Mouse (Mus musculus) lung, postnatal 25 days (tissue): Measurements from ENCODE around the gene Eng.

ENCODE experiments used
- DNase-seq: peaks from one replicate; pipeline ENCODE4 v3.0.0; 2022; ENCODE audit warnings: low spot score

Eng gene

GRCm38 (mm10) chr2:32711301-32712056 is 65.1 kb downstream of the Eng start:
- no peak for DNase-seq

GRCm38 (mm10) chr2:32712108-32712551 is 65.7 kb downstream of the Eng start:
- DNase-seq: peak; percentile 67

GRCm38 (mm10) chr2:32712586-32712933 is 66.2 kb downstream of the Eng start:
- DNase-seq: peak; percentile 94

- peak; percentile 94 for DNase-seq
These were observed 66.8 kb downstream of the Eng start, which contains the start of gene Cdk9 for GRCm38 (mm10) chr2:32712934-32713817. Gene Cdk9 (minus strand): TSS chr2:32713076.

GRCm38 (mm10) chr2:32714117-32714986 is 68.0 kb downstream of the Eng start:
- no peak for DNase-seq

GRCm38 (mm10) chr2:32714987-32715425 is 68.6 kb downstream of the Eng start:
- peak; percentile 68 for DNase-seq

GRCm38 (mm10) chr2:32718761-32719160 is 72.4 kb downstream of the Eng start:
- DNase-seq: no peak

- no peak for DNase-seq
These were observed 73.7 kb downstream of the Eng start for GRCm38 (mm10) chr2:32720053-32720452.

- peak; percentile 44 for DNase-seq
These were observed 74.4 kb downstream of the Eng start, which contains the start of gene Sh2d3c for GRCm38 (mm10) chr2:32720681-32721229. Gene Sh2d3c (plus strand): TSS chr2:32721055.

GRCm38 (mm10) chr2:32722046-32722445 is 75.7 kb downstream of the Eng start:
- DNase-seq: no peak

GRCm38 (mm10) chr2:32722581-32722980 is 76.2 kb downstream of the Eng start:
- DNase-seq: no peak

GRCm38 (mm10) chr2:32724149-32724548 is 77.8 kb downstream of the Eng start:
- no peak for DNase-seq

- DNase-seq: no peak
These were observed 78.7 kb downstream of the Eng start for GRCm38 (mm10) chr2:32724832-32725790.

GRCm38 (mm10) chr2:32727435-32727834 is 81.0 kb downstream of the Eng start:
- peak; percentile 98 for DNase-seq

- peak; percentile 52 for DNase-seq
These were observed 82.1 kb downstream of the Eng start for GRCm38 (mm10) chr2:32728463-32728862.

- no peak for DNase-seq
These were observed 83.2 kb downstream of the Eng start for GRCm38 (mm10) chr2:32729547-32729946.

- DNase-seq: no peak
These were observed 84.5 kb downstream of the Eng start for GRCm38 (mm10) chr2:32730854-32731253.

GRCm38 (mm10) chr2:32731911-32732310 is 85.5 kb downstream of the Eng start:
- DNase-seq: no peak
